Mouse (Mus musculus): ENCODE data around the gene Ptprd.
"Not testable (repeated sequence)": the region's sequence is repeated elsewhere in the genome, so short reads cannot be mapped to it uniquely, and the experiment has no call there.

The Ptprd gene

DNA sequence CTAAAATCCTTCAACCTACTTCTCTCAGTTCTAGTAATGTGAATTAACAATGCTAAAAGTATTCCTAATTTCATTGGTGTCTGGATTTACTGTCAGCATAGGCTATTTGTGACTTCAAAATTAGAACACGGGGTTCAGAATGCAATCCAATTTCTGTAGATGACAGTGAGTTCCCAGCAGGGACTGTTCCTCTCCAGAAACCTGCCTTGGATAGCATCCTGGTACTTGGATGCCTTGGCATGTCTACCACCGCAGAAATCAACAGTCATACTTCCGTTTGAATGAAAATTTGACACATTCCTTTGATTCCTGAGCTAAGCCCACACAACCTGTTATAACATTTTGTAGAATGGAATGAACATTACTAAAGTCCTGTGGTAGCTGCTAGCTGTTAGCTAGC lies 2018.3 kb downstream of the Ptprd start:
- DNase-seq (ENCODE audit: low spot score) = no peak

DNA sequence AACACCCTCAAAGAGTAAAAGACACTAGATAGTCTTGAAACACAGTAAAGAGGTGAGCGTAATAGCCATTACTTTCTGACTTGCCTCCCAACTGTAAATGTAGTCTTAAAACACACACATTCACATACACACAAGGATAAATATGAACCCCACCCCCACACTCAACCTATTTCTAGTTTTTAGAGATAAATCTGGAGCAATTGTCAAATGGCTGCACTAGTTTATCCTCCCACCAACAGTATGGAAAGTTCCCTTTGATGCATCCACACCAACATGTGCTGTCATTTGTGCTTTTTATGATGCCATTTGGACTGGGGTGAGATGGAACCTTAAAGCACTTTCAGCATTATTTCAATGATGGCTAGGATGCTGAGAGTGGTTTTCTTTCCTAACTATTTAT lies 2019.7 kb downstream of the Ptprd start:
- DNase-seq (ENCODE audit: low spot score) = no peak

DNA sequence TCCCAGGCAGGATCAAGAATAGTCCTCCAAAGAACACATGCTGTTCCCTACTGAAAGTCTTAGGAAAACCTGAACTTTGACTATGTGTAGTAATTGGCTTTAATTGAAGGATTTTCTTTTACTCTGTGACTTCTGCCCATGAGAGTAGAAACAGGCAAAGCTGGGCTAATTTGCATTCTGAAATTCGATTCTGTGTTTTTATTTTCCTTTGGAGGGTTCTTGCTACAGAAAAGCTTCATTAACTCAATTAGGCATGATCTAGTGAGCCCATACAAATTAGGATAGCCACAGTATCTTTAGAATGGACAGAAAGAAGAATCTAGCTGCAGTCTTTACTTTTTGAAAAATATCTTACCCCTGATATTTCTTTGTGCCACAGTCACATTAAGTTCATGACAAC lies 2021.0 kb downstream of the Ptprd start:
- no peak for DNase-seq (ENCODE audit: low spot score)

DNA sequence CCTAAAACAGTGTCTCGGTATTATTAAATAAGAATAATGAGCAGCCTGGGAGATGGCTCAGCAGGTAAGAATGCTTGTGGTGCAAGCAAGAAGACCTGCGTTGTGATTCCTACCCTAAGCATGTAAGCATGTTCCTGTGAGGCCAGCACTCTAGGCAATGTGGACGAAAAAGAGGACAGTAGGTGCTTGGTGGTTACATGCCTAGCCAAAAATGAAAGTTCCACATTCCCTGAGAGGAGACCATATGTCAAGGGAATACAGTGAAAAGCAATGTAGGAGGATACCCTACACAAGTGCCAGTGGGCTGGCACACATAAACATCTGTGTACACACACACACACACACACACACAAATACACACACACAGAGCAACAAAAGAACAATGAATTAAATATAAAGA lies 2028.7 kb downstream of the Ptprd start:
- DNase-seq (ENCODE audit: low spot score) = no peak

DNA sequence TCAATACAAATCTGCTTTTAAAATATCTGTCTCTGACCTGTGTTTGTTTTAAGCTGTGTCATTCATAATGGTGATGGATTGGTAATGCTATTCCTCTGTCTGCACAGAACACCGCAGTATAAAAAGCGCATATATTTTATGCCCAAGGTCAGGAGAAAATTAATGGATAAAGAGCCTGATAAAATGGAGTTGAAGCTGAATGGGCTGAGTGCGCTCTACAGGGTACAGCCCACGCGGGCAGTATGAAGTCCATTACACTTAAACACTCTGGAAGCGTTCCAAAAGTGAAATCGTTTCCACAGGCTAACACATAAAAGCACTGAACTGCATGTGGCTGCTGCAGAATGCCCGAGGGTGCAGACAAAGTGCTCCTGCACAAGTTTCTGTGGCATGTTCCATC lies 2032.3 kb downstream of the Ptprd start:
- DNase-seq (ENCODE audit: low spot score) = no peak

DNA sequence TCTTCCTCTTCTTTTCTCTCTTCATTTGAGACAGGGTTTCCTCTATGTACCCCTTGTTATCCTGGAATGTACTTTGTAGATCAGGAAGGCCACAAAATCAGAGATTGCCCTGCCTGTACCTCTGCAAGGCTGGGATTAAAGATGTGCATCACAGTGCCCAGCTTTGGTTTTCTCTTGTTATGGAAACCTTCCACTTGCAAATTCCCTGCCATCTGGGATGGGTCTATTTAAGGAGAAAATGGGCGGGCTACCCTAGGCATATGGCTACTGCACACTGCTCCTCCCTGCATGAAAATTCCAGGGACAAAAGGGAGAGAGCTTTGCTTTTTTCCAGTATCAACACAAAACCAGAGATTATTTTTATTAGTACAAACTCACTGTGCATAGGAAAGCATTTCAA lies 2036.7 kb downstream of the Ptprd start:
- no peak for DNase-seq (ENCODE audit: low spot score)

DNA sequence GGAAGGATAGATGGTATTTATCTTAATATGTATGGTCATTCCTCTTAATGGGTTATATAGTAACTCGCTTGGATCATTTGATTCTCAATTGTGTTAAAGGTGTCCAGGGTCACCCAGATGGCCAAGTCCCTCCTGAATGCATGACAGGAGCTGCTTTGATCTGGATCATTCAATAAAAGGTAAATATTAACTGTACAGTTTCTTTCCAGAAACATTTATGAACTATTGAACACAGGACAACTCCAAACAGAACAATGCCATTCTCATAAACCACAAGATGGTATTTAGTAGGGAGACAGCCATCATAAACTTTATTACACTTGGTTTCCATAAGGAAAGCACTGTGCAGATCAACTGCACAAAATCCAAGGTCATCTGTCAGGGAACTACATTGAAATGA lies 2056.0 kb downstream of the Ptprd start:
- DNase-seq (ENCODE audit: low spot score) = no peak

DNA sequence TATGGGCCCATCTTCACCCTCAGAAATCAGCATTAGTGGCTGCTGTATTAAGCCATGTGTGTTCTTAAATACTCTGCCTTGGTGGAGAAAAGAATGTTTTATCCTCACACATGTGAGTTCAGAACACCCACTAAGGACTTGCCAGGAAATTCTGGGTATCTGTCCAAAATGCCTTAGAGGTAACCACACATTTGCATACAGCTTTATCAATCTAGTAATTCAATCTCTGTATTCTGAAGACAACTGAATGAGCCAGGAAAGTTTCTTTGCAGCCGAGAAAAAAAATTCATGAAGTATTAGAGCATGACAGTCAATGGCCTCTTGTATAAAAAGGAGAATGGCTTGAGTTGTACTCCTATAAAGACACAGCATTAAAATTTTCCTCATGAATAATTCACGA lies 2057.6 kb downstream of the Ptprd start:
- DNase-seq (ENCODE audit: low spot score) = no peak

DNA sequence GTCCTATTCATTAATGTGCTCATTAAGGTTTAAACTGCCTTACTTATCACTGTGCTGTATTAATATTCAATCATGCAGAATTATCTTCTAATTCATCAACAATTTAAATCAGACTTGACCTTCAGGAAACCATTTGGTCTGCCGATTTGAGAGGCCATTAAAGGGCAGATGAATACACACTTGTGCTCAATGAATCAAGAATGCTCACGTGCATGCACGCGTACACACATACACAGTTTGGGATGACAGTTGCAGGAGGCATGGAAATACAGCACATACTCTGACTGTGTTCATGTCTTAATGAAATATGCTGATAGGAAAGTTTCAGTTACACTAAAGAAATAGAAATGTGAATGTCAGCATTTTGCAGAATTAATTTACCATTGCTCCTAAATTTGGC lies 2066.8 kb downstream of the Ptprd start:
- no peak for DNase-seq (ENCODE audit: low spot score)

DNA sequence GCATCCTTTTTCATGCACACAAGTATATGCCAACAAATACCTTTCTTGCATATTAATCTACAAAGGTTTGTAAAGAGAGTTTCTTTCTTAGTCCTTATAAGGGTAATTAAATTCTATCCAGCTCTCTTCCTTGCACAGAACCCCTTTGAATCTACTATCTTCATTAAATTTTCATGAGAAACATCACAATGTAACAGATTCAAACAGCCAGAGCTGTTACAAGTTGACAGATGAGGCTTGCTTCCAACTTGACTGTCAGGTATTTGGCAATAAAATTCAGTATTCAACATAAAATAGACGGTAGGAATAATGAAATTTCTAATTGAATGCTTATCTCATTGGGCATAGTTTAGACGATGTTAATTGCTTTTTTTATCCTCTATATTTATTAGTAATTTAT lies 2067.4 kb downstream of the Ptprd start:
- no peak for DNase-seq (ENCODE audit: low spot score)

DNA sequence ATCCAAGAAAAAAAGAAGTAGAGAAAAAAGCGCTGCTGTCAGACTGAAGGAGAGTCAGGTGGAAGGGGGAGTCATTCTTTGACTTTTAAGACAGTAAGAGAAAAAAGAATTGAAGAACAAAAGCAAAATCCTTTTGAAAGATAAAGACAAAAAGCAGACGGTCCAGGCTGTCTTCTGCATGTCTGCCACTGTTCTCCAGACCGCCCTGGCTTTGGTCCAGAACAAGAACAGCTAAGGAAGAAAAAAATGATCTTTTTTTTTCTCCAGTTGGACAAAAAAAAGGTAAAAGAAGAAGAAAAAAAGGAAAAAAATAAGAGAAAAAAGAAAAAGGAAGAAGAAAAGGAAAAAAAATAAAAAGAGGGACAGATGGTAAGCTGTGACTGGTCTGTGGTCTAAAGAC lies 2073.9 kb downstream of the Ptprd start:
- DNase-seq (ENCODE audit: low spot score) = no peak

DNA sequence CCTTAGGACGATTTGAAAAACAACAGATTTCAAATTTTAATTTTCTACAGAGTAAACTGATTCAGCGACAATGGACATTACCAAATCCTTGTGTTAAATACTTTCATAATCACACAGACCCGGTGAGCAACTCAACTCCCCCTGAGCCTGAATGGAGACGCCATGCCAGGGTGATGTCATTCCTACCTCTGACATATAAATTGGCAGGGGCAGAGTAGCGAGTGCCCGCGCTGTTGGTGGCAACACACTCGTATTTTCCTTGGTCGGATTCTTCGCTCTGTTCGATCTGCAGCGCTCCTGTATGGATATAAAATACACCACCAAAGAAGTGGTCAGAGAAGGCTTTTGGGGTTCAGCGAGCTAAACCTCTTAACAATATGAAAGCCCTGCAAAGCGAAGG lies 2075.1 kb downstream of the Ptprd start:
- no peak for DNase-seq (ENCODE audit: low spot score)

DNA sequence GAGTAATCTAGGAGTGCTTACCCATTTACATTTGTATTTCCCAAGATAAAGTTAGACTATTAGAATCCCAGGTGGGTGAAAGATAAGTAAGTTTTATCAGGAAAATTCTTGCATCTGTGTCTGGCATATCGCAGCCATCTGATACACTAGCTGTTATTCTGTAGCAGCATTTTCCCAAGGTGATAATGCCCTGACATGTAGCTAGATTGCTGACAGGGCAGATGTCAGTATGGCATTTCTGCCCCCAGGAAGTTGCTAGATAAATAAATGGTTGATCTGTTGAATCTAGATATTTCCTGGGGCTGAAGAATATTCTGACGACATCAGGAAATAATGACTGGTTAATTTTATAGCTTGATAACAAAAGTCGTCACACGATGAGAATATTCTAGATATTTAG lies 2119.9 kb downstream of the Ptprd start:
- no peak for DNase-seq (ENCODE audit: low spot score)

DNA sequence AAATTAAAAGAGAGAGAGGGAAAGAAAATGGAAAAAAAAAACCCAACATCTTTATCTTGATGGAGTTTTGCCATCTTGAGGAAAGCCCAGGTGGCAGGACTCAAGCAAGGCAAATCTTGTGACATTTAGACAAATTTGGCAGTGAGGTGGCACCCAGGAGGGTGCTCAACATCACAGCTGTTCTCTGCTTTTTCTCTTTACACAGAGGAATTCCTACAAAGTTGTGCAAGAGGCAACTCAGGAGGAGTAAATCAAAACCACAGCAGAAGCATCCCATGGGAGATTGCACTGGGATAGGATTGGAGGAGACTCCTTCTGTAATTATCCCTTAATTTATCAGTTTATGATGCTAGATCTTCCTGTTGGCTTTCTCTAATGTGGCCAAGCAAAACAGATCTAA lies 2121.9 kb downstream of the Ptprd start:
- DNase-seq (ENCODE audit: low spot score) = no peak

DNA sequence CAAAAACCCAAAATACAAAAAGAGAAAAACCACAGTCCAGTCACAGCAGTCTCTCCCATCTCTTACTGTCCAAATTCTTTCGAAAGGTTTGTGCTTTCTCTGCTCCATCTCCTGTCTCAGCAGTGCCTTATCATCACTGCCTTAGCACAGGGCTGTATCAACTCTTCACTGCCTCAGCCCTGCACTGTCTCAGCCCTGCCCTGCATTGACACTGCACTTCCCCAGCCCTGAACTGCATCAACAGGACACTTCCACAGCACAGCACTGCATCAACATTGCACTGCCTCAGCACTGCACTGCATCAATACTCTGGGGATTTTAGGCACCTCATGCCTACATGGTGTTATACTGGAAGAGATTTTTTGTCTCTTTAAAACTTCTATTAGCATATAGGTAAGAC lies 2135.7 kb downstream of the Ptprd start:
- no peak for DNase-seq (ENCODE audit: low spot score)

DNA sequence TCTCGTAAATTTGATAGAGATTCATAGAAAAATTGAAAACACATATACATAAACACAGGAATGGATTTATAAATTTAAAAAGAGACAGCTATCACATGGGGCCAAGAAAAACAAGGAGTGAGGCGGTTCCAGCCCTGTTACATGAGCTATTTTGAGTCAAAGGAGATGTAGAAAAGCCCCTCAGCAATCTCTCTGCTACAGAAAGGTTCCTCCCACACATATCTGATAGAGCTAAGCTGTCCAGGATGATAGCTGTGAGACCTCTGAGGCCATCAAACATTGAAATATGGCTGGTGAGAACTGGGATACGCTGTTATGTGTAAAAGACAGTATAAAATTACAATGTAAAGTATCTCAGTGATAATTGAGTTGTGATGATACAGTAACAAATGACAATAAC lies 2138.5 kb downstream of the Ptprd start:
- DNase-seq (ENCODE audit: low spot score) = no peak

DNA sequence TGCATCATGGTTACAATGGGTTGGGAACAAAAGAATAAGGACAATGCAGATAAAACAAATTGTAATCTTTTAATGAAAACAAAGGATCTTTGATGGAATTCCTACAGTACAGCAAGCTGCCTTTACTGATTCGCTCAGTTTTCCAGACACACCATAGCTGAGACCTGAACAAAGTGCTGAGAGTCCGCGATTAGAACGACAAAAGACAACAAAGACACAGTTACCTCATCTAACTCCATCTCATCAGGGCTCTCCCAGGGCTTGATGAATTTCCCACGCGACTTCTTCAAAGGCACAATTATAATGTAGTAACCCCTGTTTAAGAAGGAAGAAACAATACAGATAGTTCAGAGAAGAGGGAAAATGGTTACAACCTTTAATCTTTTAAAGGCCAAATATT lies 2140.0 kb downstream of the Ptprd start:
- DNase-seq (ENCODE audit: low spot score) = no peak

DNA sequence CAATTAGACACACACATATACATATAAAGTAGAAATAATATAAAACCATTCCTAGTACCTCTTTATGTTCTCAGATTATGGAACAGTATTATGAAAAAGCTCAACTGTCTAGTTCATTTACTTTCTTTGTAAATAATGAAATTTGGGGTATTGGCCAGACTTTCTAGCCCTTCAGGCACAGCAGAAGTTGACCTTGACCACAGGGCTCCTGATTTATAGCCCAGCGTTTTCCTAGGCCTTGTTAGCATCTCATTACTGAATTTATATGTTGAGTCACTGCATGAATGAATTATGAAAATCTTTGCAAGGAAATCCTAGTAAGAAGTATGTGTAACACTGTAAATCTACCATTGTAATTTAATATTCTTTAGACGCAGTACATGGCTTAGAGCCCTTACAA lies 2154.9 kb downstream of the Ptprd start:
- DNase-seq (ENCODE audit: low spot score) = no peak

DNA sequence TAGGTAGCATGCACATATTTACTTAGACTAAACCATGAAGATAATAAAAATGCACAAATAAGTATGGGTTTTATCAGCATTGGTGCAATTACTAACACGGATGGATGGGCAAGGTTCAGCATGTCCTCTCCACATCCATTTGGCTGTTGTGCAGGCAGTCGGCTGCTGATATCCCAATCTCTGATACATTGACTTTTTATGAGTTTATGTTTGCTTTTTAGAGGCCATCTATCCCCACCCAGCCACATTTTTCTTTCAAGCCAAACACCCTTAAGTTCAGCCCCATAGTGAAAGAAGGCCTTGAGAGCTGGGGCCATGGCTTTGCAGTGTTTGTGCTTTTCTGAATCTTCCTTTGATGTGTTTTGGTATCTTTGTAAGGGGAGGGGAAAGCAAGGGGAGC lies 2166.1 kb downstream of the Ptprd start:
- no peak for DNase-seq (ENCODE audit: low spot score)

DNA sequence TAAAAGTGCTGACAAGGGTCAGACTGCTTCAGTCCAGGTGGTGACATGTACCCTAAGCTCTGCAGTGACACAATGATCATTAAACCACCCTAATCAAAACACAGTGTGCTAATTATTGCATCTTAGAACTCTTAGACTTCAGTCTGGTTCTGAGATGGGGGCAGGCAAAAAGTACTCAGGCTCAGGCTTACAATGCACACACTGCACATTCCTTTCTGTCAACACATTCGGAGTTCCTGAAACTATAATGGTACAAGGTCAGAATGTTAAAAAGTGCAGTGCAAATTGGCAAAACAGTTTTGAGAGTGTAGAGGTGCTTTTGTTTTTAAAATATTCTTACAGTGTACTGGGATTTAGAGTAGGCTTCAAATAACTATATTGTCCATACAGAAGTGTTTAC lies 2167.0 kb downstream of the Ptprd start:
- no peak for DNase-seq (ENCODE audit: low spot score)

DNA sequence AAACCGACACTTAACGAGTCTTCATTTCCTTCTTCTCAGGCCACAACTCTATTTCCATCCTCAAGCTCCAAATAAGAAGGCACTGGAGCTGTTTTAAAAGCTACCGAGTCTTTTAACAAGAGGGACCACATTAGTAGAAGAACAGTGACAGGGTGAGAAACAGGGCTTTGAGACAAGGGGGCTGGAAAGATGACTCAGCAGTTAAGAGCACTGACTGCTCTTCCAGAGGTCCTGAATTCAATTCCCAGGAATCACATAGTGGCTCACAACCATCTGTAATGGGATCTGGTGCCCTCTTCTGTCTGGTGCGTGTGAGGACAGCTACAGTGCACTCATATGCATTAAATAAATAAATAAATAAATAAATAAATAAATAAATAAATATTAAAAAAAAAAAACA lies 2174.6 kb downstream of the Ptprd start:
- DNase-seq (ENCODE audit: low spot score) = not testable (repeated sequence)

DNA sequence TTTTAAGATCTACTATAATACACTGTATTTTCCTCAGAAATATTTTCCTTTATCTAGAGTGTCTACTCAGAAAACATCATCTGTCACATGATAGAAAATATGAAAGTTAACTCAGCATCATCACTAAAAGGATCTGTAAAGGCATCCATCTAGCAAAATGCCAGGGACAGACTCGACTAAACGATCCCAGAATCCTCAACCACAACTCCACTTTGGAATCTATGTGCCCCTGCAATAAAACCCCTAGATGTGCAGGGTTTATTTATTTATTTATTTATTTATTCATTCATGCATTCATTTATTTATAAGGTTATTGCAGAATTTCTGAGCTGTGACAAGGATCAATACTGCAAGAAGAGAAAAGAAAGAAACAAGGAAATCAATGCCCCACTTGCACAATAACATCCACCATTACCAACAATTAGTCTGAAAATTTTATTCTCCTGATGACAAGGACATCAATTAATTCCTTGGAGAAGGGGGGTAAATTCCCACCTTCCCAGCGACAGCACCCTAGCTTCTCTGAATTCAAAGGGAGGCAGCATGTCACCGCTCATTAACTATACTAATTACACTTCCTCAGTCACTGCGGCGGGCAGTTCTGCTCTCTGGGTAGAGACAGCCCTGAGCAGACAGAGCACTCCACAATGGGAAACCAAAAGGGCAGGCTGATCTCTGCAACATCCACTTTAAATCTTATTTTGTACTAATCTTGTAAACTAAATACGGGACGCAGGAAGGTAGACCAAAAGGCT lies 2186.0 kb downstream of the Ptprd start:
- no peak for DNase-seq (ENCODE audit: low spot score)

DNA sequence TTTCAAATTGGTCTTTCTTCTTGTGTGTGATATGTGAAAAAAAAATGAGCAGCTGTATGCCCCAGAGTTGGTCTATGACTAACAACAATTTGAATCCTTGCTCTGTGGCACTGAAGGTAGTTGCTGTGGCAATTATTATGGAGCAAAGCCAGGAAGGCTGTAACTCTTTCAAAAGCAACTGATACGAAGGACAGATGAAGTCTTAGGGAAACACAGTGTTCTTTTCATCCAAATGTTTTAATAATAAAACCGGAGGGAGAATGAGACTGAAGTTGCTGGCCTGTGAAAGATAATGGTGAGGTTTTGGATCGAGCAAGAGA lies 2187.3 kb downstream of the Ptprd start:
- DNase-seq (ENCODE audit: low spot score) = no peak

DNA sequence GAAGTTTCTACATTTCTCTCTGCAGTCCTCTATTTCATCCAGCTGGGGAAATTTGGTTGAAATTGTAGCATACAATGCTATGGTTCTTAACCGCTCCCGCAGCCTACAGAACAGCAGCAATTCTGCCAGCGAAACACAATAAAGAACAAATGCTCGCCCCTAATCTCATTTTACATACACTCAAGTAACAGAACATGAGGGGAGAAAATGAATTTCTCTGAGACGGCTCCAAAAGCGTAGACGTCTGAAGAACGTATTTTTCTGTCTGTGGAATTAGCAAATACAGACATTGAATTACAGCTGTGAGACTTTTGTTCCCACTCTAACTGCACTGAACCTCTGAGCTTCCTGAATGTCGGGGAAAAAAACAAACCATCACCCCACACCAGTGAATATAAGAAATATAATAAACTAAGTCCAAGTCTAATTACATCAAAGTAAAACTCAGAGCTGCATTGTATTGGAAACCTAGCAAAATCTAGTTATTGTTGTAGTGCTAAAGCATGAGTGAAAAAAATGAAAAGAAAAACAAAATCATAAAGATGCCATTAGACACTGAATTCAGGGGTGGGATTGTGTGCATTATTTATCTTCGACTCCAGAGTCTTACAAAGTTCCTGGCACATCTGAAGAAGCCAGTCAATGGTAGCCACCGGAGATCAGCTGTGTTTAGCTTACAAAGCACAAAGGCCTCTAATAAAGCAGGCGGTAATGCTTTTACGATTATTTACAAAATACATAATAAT lies 2187.8 kb downstream of the Ptprd start:
- DNase-seq (ENCODE audit: low spot score) = no peak
